Mouse (Mus musculus) myocyte (in vitro differentiated cells): ENCODE results near the gene Wdr61.

Experiments used
- CEBPB ChIP-seq: IDR thresholded peaks from 2 replicates; pipeline ENCODE4 v1.6.1; 2011; ENCODE audit warnings: mild to moderate bottlenecking, moderate library complexity; ENCODE audit not compliant: poor library complexity, insufficient read depth, severe bottlenecking
- E2F4 ChIP-seq: IDR thresholded peaks from one replicate; pipeline ENCODE4 v1.6.1; 2011; ENCODE audit warnings: mild to moderate bottlenecking, control low read depth, moderate library complexity; ENCODE audit not compliant: insufficient read depth
- MAX ChIP-seq: IDR thresholded peaks from one replicate; pipeline ENCODE4 v1.6.1; 2011; ENCODE audit warnings: low read depth, mild to moderate bottlenecking, control low read depth
- MYOD1 ChIP-seq, 3 experiments: IDR thresholded peaks; one replicate each; pipeline ENCODE4 v1.6.1; 2011; ENCODE audit warnings: control low read depth in 2 of 3, low read depth in 2 of 3, mild to moderate bottlenecking in 2 of 3, moderate library complexity in 1 of 3; ENCODE audit not compliant: insufficient read length in 2 of 3, control insufficient read depth in 1 of 3
- MYOG ChIP-seq, 3 experiments: IDR thresholded peaks; one replicate each; pipeline ENCODE4 v1.6.1; 2011; ENCODE audit warnings: control low read depth in 2 of 3, low read depth in 2 of 3, mild to moderate bottlenecking in 2 of 3; ENCODE audit not compliant: insufficient read length in 2 of 3, control insufficient read depth in 1 of 3, insufficient read depth in 1 of 3
- POLR2A ChIP-seq: IDR thresholded peaks from one replicate; pipeline ENCODE4 v1.6.1; 2011; ENCODE audit warnings: low read depth, mild to moderate bottlenecking, control low read depth, moderate library complexity; ENCODE audit not compliant: insufficient read length
- POLR2AphosphoS2 ChIP-seq: IDR thresholded peaks from one replicate; pipeline ENCODE4 v1.6.1; 2011; ENCODE audit warnings: low read depth, control low read depth; ENCODE audit not compliant: insufficient read length
- SRF ChIP-seq: IDR thresholded peaks from one replicate; pipeline ENCODE4 v1.6.1; 2011; ENCODE audit warnings: low read depth; ENCODE audit not compliant: control insufficient read depth, insufficient read length
- TCF12 ChIP-seq: IDR thresholded peaks from one replicate; pipeline ENCODE4 v1.6.1; 2011; ENCODE audit warnings: mild to moderate bottlenecking, control low read depth; ENCODE audit not compliant: poor library complexity, insufficient read depth, severe bottlenecking
- USF1 ChIP-seq: IDR thresholded peaks from one replicate; pipeline ENCODE4 v1.6.1; 2011; ENCODE audit warnings: low read depth, mild to moderate bottlenecking, control low read depth, moderate library complexity

DNA sequence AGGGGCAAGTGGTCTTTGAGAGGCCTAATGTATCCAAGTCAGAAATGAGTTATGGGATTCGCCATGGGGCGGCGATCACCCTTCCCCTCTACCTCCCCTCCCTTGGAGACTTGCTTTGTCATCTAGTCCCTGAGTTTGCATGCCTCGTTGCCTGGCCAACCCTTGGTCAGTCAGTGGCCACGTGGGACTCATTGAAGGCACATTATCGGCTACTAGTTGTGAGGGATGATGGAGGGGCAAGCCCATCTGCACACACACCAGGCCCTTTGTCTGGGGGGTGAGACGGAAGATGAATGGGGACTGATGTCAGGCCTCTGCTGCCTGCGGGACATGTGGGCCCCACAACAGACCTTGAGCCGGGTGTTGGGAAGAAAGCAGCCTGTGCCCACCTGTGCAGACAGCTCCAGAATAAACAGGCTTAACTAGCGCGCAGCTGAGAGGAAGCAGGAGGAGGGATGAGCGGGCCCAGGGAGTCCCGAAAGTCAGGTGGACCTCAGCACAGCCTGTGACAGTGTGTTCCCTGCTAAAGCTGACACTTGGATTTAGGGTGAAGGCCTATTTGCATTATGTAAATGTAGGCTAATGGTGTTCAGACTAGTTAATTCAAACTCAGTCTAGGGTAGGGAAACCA, 11.5 kb upstream of the Wdr61 start:
- TF ChIP-seq POLR2AphosphoS2 (no peak), E2F4 (no peak), POLR2A (no peak), CEBPB (no peak), USF1 (no peak), MAX (no peak), SRF (no peak), MYOG (IDR thresholded peaks at IDR 0.05; ENCODE audit: control insufficient read depth in 1 of 3, insufficient read depth in 1 of 3, insufficient read length in 2 of 3, low read depth in 2 of 3) (no peak), MYOD1 (IDR thresholded peaks at IDR 0.05; ENCODE audit: control insufficient read depth in 1 of 3, insufficient read length in 2 of 3, low read depth in 2 of 3) (no peak), TCF12 (no peak)
